Mouse (Mus musculus): Measurements from ENCODE around the gene Atox1. TPM values are rescaled to one million over a fixed set of nuclear protein-coding genes. Genes with fewer than 3 reads are reported as not detected.
A peak's percentile ranks its signal among the peaks of the same experiment; 100 is the strongest.

The Atox1 gene
- polyA plus RNA-seq, 1 experiment from 2014 or later: 264 TPM

- H3K27ac ChIP-seq: no peak overlapping the region
- H3K4me1 ChIP-seq (replicated peaks): no peaks in the 10 kb centered on the region
- WGBS: 86% methylated on average over 4 of the region's 4 CpGs
- H3K36me3 ChIP-seq: peaks cover 65% of the 10 kb centered on the region
- H3K9ac ChIP-seq (replicated peaks): no peak overlapping the region
- H3K9me3 ChIP-seq: no peaks in the 10 kb centered on the region
- no peak for ATAC-seq (ENCODE audit: insufficient number of reproducible peaks, insufficient read depth, low FRiP score, low TSS enrichment, low read depth)
- no peaks in the 10 kb centered on the region for H3K27me3 ChIP-seq
- H3K4me3 ChIP-seq (replicated peaks): no peak overlapping the region
- no peak overlapping the region for H3K4me2 ChIP-seq
These were observed 10.7 kb downstream of the Atox1 start for GRCm38 (mm10) chr11:55450311-55450710.

- H3K36me3 ChIP-seq: peaks cover 63% of the 10 kb centered on the region
- H3K4me1 ChIP-seq (replicated peaks): no peaks in the 10 kb centered on the region
- H3K4me3 ChIP-seq (replicated peaks): no peak overlapping the region
- H3K27ac ChIP-seq: no peak overlapping the region
- H3K27me3 ChIP-seq: no peaks in the 10 kb centered on the region
- no peak overlapping the region for H3K9ac ChIP-seq (replicated peaks)
- no peaks in the 10 kb centered on the region for H3K9me3 ChIP-seq
- H3K4me2 ChIP-seq: no peak overlapping the region
- 75% methylated on average over 7 of the region's 7 CpGs for WGBS
- no peak for ATAC-seq (ENCODE audit: insufficient number of reproducible peaks, insufficient read depth, low FRiP score, low TSS enrichment, low read depth)
These were observed 11.5 kb downstream of the Atox1 start for GRCm38 (mm10) chr11:55449531-55449930.

- peak; percentile 83 for ATAC-seq (ENCODE audit: insufficient number of reproducible peaks, insufficient read depth, low FRiP score, low TSS enrichment, low read depth)
- no peak overlapping the region for H3K9ac ChIP-seq (replicated peaks)
- 21% methylated on average over 4 of the region's 4 CpGs for WGBS
- H3K27ac ChIP-seq: no peak overlapping the region
- peaks cover 48% of the 10 kb centered on the region for H3K36me3 ChIP-seq
- no peak overlapping the region for H3K4me2 ChIP-seq
- H3K9me3 ChIP-seq: no peaks in the 10 kb centered on the region
- no peaks in the 10 kb centered on the region for H3K4me1 ChIP-seq (replicated peaks)
- H3K27me3 ChIP-seq: no peaks in the 10 kb centered on the region
- no peak overlapping the region for H3K4me3 ChIP-seq (replicated peaks)
These were observed 14.5 kb downstream of the Atox1 start for GRCm38 (mm10) chr11:55446579-55446978.

- peaks cover 31% of the 10 kb centered on the region; the same call in 1 of the 2 replicates for H3K36me3 ChIP-seq
- no peak overlapping the region for H3K4me2 ChIP-seq
- H3K27ac ChIP-seq: no peak overlapping the region
- H3K4me1 ChIP-seq (replicated peaks): no peaks in the 10 kb centered on the region
- H3K27me3 ChIP-seq: no peaks in the 10 kb centered on the region
- WGBS: 7% methylated on average over 1 of the region's 1 CpGs
- no peaks in the 10 kb centered on the region for H3K9me3 ChIP-seq
- no peak overlapping the region for H3K4me3 ChIP-seq (replicated peaks)
- ATAC-seq (ENCODE audit: insufficient number of reproducible peaks, insufficient read depth, low FRiP score, low TSS enrichment, low read depth): no peak
- no peak overlapping the region for H3K9ac ChIP-seq (replicated peaks)
These were observed 16.3 kb downstream of the Atox1 start for GRCm38 (mm10) chr11:55444772-55445171.

GRCm38 (mm10) chr11:55439718-55440117, 21.3 kb downstream of the Atox1 start:
- Histone ChIP-seq H3K27me3 (no peaks in the 10 kb centered on the region), H3K9ac (replicated peaks) (no peak overlapping the region), H3K27ac (no peak overlapping the region), H3K9me3 (no peaks in the 10 kb centered on the region), H3K4me2 (no peak overlapping the region), H3K36me3 (no peaks in the 10 kb centered on the region), H3K4me1 (replicated peaks) (no peaks in the 10 kb centered on the region), H3K4me3 (replicated peaks) (no peak overlapping the region)
- ATAC-seq (ENCODE audit: insufficient number of reproducible peaks, insufficient read depth, low FRiP score, low TSS enrichment, low read depth): no peak
- 49% methylated on average over 5 of the region's 5 CpGs for WGBS

GRCm38 (mm10) chr11:55438031-55438430, 23.0 kb downstream of the Atox1 start:
- Histone ChIP-seq H3K9ac (replicated peaks) (no peak overlapping the region), H3K9me3 (no peaks in the 10 kb centered on the region), H3K4me3 (replicated peaks) (no peak overlapping the region), H3K4me1 (replicated peaks) (no peaks in the 10 kb centered on the region; the same call in 1 of the 2 replicates), H3K4me2 (no peak overlapping the region), H3K27me3 (no peaks in the 10 kb centered on the region), H3K36me3 (no peaks in the 10 kb centered on the region), H3K27ac (no peak overlapping the region)
- WGBS: 49% methylated on average over 4 of the region's 4 CpGs
- ATAC-seq (ENCODE audit: insufficient number of reproducible peaks, insufficient read depth, low FRiP score, low TSS enrichment, low read depth): no peak

- ATAC-seq (ENCODE audit: insufficient number of reproducible peaks, insufficient read depth, low FRiP score, low TSS enrichment, low read depth): no peak
- no peaks in the 10 kb centered on the region for H3K36me3 ChIP-seq
- H3K27ac ChIP-seq: no peak overlapping the region
- H3K4me3 ChIP-seq (replicated peaks): no peak overlapping the region
- H3K4me2 ChIP-seq: no peak overlapping the region
- 89% methylated on average over 6 of the region's 6 CpGs for WGBS
- no peak overlapping the region for H3K9ac ChIP-seq (replicated peaks)
- no peaks in the 10 kb centered on the region; the same call in 1 of the 2 replicates for H3K4me1 ChIP-seq (replicated peaks)
- H3K27me3 ChIP-seq: no peaks in the 10 kb centered on the region
- H3K9me3 ChIP-seq: no peaks in the 10 kb centered on the region
These were observed 24.9 kb downstream of the Atox1 start for GRCm38 (mm10) chr11:55436089-55436488.

GRCm38 (mm10) chr11:55432981-55433380, 28.1 kb downstream of the Atox1 start:
- H3K9ac ChIP-seq (replicated peaks): no peak overlapping the region
- H3K4me3 ChIP-seq (replicated peaks): no peak overlapping the region
- no peaks in the 10 kb centered on the region for H3K9me3 ChIP-seq
- H3K4me1 ChIP-seq (replicated peaks): peaks cover 8% of the 10 kb centered on the region
- H3K27ac ChIP-seq: no peak overlapping the region
- no peak for ATAC-seq (ENCODE audit: insufficient number of reproducible peaks, insufficient read depth, low FRiP score, low TSS enrichment, low read depth)
- no peaks in the 10 kb centered on the region for H3K27me3 ChIP-seq
- H3K4me2 ChIP-seq: no peak overlapping the region
- H3K36me3 ChIP-seq: no peaks in the 10 kb centered on the region
- 68% methylated on average over 3 of the region's 3 CpGs for WGBS

- Histone ChIP-seq H3K4me1 (replicated peaks) (peaks cover 25% of the 10 kb centered on the region), H3K9ac (replicated peaks) (no peak overlapping the region), H3K4me3 (replicated peaks) (no peak overlapping the region), H3K4me2 (no peak overlapping the region), H3K27me3 (no peaks in the 10 kb centered on the region), H3K27ac (no peak overlapping the region), H3K9me3 (no peaks in the 10 kb centered on the region), H3K36me3 (no peaks in the 10 kb centered on the region)
- 89% methylated on average over 2 of the region's 2 CpGs for WGBS
- no peak for ATAC-seq (ENCODE audit: insufficient number of reproducible peaks, insufficient read depth, low FRiP score, low TSS enrichment, low read depth)
These were observed 31.1 kb downstream of the Atox1 start for GRCm38 (mm10) chr11:55429973-55430372.

- peak; percentile 85 for ATAC-seq (ENCODE audit: insufficient number of reproducible peaks, insufficient read depth, low FRiP score, low TSS enrichment, low read depth)
- WGBS: 39% methylated on average over 16 of the region's 16 CpGs
- peak overlapping the region; percentile 25 for H3K4me2 ChIP-seq
- H3K4me3 ChIP-seq (replicated peaks): no peak overlapping the region
- H3K4me1 ChIP-seq (replicated peaks): peaks cover 40% of the 10 kb centered on the region
- H3K36me3 ChIP-seq: no peaks in the 10 kb centered on the region
- H3K9me3 ChIP-seq: no peaks in the 10 kb centered on the region
- H3K27ac ChIP-seq: peak overlapping the region; percentile 95
- peak overlapping the region; percentile 19; the same call in 1 of the 2 replicates for H3K9ac ChIP-seq (replicated peaks)
- H3K27me3 ChIP-seq: no peaks in the 10 kb centered on the region
These were observed 32.6 kb downstream of the Atox1 start for GRCm38 (mm10) chr11:55428186-55429012.

GRCm38 (mm10) chr11:55424746-55425360, 36.2 kb downstream of the Atox1 start:
- no peak overlapping the region; the same call in 1 of the 2 replicates for H3K4me2 ChIP-seq
- H3K4me1 ChIP-seq (replicated peaks): peaks cover 53% of the 10 kb centered on the region
- no peak for ATAC-seq (ENCODE audit: insufficient number of reproducible peaks, insufficient read depth, low FRiP score, low TSS enrichment, low read depth)
- 63% methylated on average over 8 of the region's 8 CpGs for WGBS
- no peaks in the 10 kb centered on the region for H3K9me3 ChIP-seq
- H3K9ac ChIP-seq (replicated peaks): 0 out of 2 replicates have a peak overlapping the region, but pooled peaks have one; percentile 18
- no peaks in the 10 kb centered on the region; the same call in 1 of the 2 replicates for H3K27me3 ChIP-seq
- no peak overlapping the region for H3K4me3 ChIP-seq (replicated peaks)
- H3K27ac ChIP-seq: peak overlapping the region; percentile 92
- H3K36me3 ChIP-seq: no peaks in the 10 kb centered on the region
